Comparison of ENCODE assay signal across 13 mouse cellular contexts in genomic region chr10:89328876-89329275, GRCm38 (mm10).
"Had no signal": no experiment of that assay in that cellular context is flagged by ENCODE, and none has a peak within 500 bp of the region (broad histone marks: within the 10 kb centered on the region; RNA-seq: fewer than 3 reads in every experiment).

No protein-coding gene starts in this region.

- DNase-seq: lung, adult 18-20 months; lung, embryonic 14.5 days; lung, postnatal 10 days; lung, postnatal 4 days; midbrain, embryonic 14.5 days; retina, postnatal 1 day; right cerebral cortex, adult 18-20 months; right cerebral cortex, postnatal 25 days; right cerebral cortex, postnatal 4 days; spleen, adult 18-20 months; thymus, adult 18-20 months; thymus, postnatal 14 days; thymus, postnatal 36 days had no signal
